Mouse (Mus musculus) embryo, embryonic 10.5 days (tissue): ENCODE data around the gene Slc9a2.

Experiments
- DNase-seq: peaks from one replicate; pipeline ENCODE4 v3.0.0-alpha.2; 2015; ENCODE audit warnings: low spot score

Gene Slc9a2

GRCm38 (mm10) chr1:40785876-40786445 is 105.6 kb downstream of the Slc9a2 start:
- DNase-seq, result no peak

GRCm38 (mm10) chr1:40788956-40789355 is 108.6 kb downstream of the Slc9a2 start:
- no peak for DNase-seq

GRCm38 (mm10) chr1:40789666-40790233 is 109.4 kb downstream of the Slc9a2 start:
- DNase-seq, result no peak

GRCm38 (mm10) chr1:40790324-40791141 is 110.2 kb downstream of the Slc9a2 start, which contains the start of gene Mfsd9:
Gene Mfsd9, minus strand, starts transcription at chr1:40790687.
- peak; percentile 88 for DNase-seq

GRCm38 (mm10) chr1:40795508-40795907 is 115.1 kb downstream of the Slc9a2 start:
- no peak for DNase-seq

GRCm38 (mm10) chr1:40797348-40797747 is 117.0 kb downstream of the Slc9a2 start:
- DNase-seq, result peak; percentile 84

GRCm38 (mm10) chr1:40799121-40799520 is 118.7 kb downstream of the Slc9a2 start:
- DNase-seq, result no peak

- DNase-seq, result no peak
These were observed 120.5 kb downstream of the Slc9a2 start for GRCm38 (mm10) chr1:40800908-40801307.

- peak; percentile 68 for DNase-seq
These were observed 122.4 kb downstream of the Slc9a2 start for GRCm38 (mm10) chr1:40802759-40803158.

- DNase-seq, result no peak
These were observed 123.7 kb downstream of the Slc9a2 start for GRCm38 (mm10) chr1:40804118-40804517.

GRCm38 (mm10) chr1:40805351-40805750 is 125.0 kb downstream of the Slc9a2 start, which contains the start of gene Tmem182:
Gene Tmem182, plus strand, starts transcription at chr1:40805601.
- DNase-seq, result no peak

- no peak for DNase-seq
These were observed 125.5 kb downstream of the Slc9a2 start for GRCm38 (mm10) chr1:40805891-40806290.

GRCm38 (mm10) chr1:40808643-40809042 is 128.3 kb downstream of the Slc9a2 start:
- no peak for DNase-seq

- no peak for DNase-seq
These were observed 134.9 kb downstream of the Slc9a2 start for GRCm38 (mm10) chr1:40815071-40815845.
